Mouse (Mus musculus) liver, adult 2 months (tissue): ENCODE data around the gene Pls3.

Source experiments
- CTCF ChIP-seq: fragments of 200-500 bp; IDR thresholded peaks from 2 replicates; pipeline ENCODE4 v1.5.1; 2011; ENCODE audit warnings: low read depth, low read length, control low read depth
- POLR2A ChIP-seq: fragments of 200-500 bp; IDR thresholded peaks from 2 replicates; pipeline ENCODE4 v1.6.1; 2011; ENCODE audit warnings: low read length, control low read depth; ENCODE audit not compliant: insufficient read depth; ENCODE audit errors: extremely low read depth

DNA sequence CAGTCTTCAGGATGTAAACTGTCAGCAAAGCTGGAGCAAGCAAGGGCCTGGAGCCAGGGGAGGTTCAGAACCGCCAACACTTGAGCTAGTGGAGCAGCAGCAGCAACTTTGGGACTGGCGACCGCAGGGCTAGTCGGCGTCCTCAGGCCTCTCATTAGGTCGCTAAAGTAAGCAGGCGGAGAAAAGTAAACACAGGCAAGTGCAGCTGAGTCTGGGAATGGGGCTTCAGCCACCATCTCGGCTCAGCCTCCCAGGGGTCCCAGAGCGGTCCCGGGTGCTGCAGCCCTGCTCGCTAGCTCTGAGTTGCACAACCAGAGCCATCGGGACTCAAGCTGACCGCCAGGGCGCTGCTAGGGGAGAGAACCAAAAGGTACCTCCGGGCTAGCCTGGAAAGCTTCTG, 1.2 kb downstream of the Pls3 start:
- TF ChIP-seq CTCF (peak; percentile 40), POLR2A (no peak)
